Mouse (Mus musculus) myocyte (in vitro differentiated cells): ENCODE results near the gene Xylt1.

Experiments used
- CEBPB ChIP-seq: IDR thresholded peaks from 2 replicates; pipeline ENCODE4 v1.6.1; 2011; ENCODE audit warnings: mild to moderate bottlenecking, moderate library complexity; ENCODE audit not compliant: poor library complexity, insufficient read depth, severe bottlenecking
- E2F4 ChIP-seq: IDR thresholded peaks from one replicate; pipeline ENCODE4 v1.6.1; 2011; ENCODE audit warnings: mild to moderate bottlenecking, control low read depth, moderate library complexity; ENCODE audit not compliant: insufficient read depth
- MAX ChIP-seq: IDR thresholded peaks from one replicate; pipeline ENCODE4 v1.6.1; 2011; ENCODE audit warnings: low read depth, mild to moderate bottlenecking, control low read depth
- MYOD1 ChIP-seq, 3 experiments: IDR thresholded peaks; one replicate each; pipeline ENCODE4 v1.6.1; 2011; ENCODE audit warnings: control low read depth in 2 of 3, low read depth in 2 of 3, mild to moderate bottlenecking in 2 of 3, moderate library complexity in 1 of 3; ENCODE audit not compliant: insufficient read length in 2 of 3, control insufficient read depth in 1 of 3
- MYOG ChIP-seq, 3 experiments: IDR thresholded peaks; one replicate each; pipeline ENCODE4 v1.6.1; 2011; ENCODE audit warnings: control low read depth in 2 of 3, low read depth in 2 of 3, mild to moderate bottlenecking in 2 of 3; ENCODE audit not compliant: insufficient read length in 2 of 3, control insufficient read depth in 1 of 3, insufficient read depth in 1 of 3
- POLR2A ChIP-seq: IDR thresholded peaks from one replicate; pipeline ENCODE4 v1.6.1; 2011; ENCODE audit warnings: low read depth, mild to moderate bottlenecking, control low read depth, moderate library complexity; ENCODE audit not compliant: insufficient read length
- POLR2AphosphoS2 ChIP-seq: IDR thresholded peaks from one replicate; pipeline ENCODE4 v1.6.1; 2011; ENCODE audit warnings: low read depth, control low read depth; ENCODE audit not compliant: insufficient read length
- REST ChIP-seq: IDR thresholded peaks from one replicate; pipeline ENCODE4 v1.6.1; 2011; ENCODE audit warnings: mild to moderate bottlenecking, control low read depth, moderate library complexity; ENCODE audit not compliant: insufficient read depth, insufficient read length
- SRF ChIP-seq: IDR thresholded peaks from one replicate; pipeline ENCODE4 v1.6.1; 2011; ENCODE audit warnings: low read depth; ENCODE audit not compliant: control insufficient read depth, insufficient read length
- TCF12 ChIP-seq: IDR thresholded peaks from one replicate; pipeline ENCODE4 v1.6.1; 2011; ENCODE audit warnings: mild to moderate bottlenecking, control low read depth; ENCODE audit not compliant: poor library complexity, insufficient read depth, severe bottlenecking
- TCF3 ChIP-seq: IDR thresholded peaks from one replicate; pipeline ENCODE4 v1.6.1; 2011; ENCODE audit warnings: low read depth, control low read depth; ENCODE audit not compliant: insufficient read length
- USF1 ChIP-seq: IDR thresholded peaks from one replicate; pipeline ENCODE4 v1.6.1; 2011; ENCODE audit warnings: low read depth, mild to moderate bottlenecking, control low read depth, moderate library complexity

DNA sequence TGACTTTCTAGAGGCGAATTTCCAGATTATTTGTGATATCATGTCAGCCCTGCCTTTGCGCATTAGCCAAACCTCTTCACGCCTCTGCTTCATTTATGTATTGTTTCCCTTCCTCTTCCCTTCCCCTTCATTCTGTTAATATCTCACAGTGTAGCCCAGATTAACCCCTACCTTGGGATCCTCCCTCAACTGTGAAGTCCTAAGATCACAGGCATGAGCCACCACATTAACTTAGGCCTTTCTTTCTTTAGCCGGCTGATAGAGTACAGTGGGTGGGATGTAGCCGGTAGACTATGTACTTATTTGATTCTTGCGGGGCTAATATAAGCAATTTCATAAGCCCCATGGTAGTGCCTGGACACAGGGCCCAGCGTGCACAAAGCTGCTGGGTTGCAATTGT, 62.4 kb downstream of the Xylt1 start:
- TF ChIP-seq USF1, result no peak
- TF ChIP-seq POLR2A, result no peak
- TF ChIP-seq E2F4, result no peak
- TF ChIP-seq TCF12, result no peak
- TF ChIP-seq MYOD1 (IDR thresholded peaks at IDR 0.05; ENCODE audit: control insufficient read depth in 1 of 3, insufficient read length in 2 of 3, low read depth in 2 of 3), result no peak
- TF ChIP-seq REST, result no peak
- TF ChIP-seq MYOG (IDR thresholded peaks at IDR 0.05; ENCODE audit: control insufficient read depth in 1 of 3, insufficient read depth in 1 of 3, insufficient read length in 2 of 3, low read depth in 2 of 3), result no peak
- no peak for TF ChIP-seq MAX
- TF ChIP-seq SRF, result no peak
- no peak for TF ChIP-seq POLR2AphosphoS2
- no peak for TF ChIP-seq TCF3
- TF ChIP-seq CEBPB, result no peak
